Mouse (Mus musculus) embryo, embryonic 11.5 days (tissue): ENCODE results near the gene Acot6.

Experiments
- DNase-seq: peaks from one replicate; pipeline ENCODE4 v3.0.0-alpha.2; 2012; ENCODE audit warnings: low read depth, low spot score

Acot6 gene

DNA sequence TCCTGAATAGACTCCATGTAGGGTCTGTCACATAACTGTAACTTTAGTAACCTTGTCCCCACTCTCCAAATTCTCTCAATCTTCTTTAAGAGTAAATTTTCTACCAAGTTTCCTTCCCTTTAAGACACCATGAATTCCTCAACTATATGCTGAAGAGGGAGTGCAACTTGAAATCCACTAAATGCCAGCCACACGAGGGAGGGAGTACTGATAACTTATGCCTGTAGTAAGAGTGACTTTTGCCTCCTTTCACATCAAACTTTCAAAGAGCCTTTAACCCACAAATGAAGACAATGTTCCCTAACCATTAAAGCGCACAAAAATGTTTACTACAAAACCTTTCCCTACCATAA, 1.0 kb downstream of the Acot6 start:
- DNase-seq, result no peak

DNA sequence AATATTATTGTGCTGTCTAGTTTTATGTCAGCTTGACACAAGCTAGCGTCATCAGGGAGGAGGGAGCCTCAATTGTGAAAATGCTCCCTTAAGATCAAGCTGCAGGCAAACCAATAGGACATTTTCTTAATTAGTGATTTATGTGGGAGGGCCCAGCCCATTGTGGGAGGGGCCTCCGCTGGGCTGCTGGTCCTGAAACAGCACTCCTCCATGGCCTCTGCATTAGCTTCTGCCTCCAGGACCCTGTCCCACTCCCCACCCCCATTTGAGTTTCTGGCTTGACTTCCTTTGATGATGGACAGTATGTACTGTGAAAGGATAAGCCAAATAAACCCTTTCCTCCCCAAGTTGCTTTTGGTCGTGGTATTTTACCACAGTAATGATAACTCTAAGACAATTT, 6.6 kb downstream of the Acot6 start:
- no peak for DNase-seq

DNA sequence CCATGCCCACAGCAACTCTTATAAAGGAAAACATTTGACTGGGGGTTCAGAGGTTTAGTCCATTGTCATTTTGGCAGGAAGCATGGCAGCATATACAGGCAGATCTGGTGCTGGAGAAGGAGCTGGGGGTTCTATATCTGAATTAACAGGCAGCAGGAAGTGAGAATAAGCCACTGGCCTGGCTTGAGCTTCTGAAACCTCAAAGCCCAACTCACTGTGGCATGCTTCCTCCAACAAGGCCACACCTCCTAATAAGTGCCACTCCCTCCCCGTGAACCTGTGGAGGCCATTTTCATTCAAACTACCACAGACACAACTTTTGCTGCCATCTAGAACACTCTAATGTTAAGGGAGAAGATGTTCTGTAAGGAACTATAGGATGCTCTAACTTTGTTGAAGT, 7.2 kb downstream of the Acot6 start:
- DNase-seq, result no peak

GRCm38 (mm10) chr12:84109924-84110323, 9.5 kb downstream of the Acot6 start:
- no peak for DNase-seq

- no peak for DNase-seq
Measured at GRCm38 (mm10) chr12:84110814-84111213, 10.4 kb downstream of the Acot6 start.

- no peak for DNase-seq
Measured at GRCm38 (mm10) chr12:84113676-84114075, 13.2 kb downstream of the Acot6 start.

DNA sequence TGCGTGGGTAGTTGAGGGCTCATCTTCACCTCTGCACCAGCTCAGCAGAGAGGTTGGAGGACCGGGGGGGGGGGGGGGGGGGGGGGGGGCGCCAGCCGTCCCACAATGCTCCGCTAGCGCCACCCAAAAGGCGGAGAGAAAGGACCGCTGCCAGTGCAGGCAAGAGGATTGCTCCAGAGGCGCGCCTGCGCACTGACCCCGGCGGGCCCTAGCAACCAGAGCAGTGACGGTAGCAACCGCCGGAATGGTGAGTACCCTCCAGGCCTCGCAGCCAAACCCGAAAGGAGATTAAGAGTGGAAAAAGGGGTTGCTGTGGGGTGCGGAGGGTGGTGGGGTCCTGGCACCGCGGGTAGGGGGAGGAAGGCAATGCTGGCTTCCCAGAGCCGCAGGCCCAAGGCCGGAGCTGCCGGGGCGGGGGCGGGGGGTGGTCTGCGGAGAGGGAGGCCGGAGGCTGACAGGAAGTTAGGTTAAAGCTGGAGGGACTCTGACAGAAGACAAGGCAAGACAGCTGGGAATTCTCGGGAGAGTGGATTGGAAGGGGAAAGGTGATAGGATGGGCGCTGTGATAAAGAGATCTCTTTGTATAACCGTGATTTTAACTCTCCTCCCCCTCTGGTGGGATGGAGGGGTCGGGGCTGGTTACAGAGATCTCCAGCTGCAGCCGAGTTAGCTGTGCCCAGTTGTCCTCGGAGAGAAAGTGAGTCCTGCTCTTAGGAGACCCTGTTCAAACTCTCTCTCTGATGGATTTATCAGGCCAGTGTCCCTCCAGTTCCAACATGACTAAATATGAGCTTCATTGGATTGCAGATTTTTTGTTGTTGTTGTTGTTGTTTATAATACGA, 13.9 kb downstream of the Acot6 start, which contains the start of gene Dnal1:
Gene Dnal1 (plus strand): TSS at position 214 of the 842 bp plus-strand sequence.
- DNase-seq, result peak; percentile 87

GRCm38 (mm10) chr12:84119584-84119983, 19.1 kb downstream of the Acot6 start:
- DNase-seq, result no peak

- no peak for DNase-seq
Measured at GRCm38 (mm10) chr12:84125892-84126291, 25.4 kb downstream of the Acot6 start.

DNA sequence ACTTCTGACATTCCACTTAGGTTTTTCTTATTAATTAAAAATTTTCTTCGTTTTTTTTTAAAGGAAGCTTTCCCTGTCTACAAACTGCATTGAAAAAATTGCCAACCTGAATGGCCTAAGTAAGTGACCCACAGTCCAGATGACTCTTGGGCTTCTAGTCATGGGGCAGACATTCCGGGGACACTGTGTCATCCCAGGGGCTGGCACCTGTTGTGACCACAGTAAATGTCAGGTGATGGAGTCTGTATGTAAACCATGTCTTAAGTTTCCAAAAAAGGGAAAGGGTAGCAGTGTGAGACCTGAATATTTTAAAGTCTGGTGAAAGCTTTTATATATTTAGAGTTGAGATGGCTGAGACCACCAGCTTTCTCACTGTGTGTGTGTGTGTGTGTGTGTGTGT, 26.4 kb downstream of the Acot6 start:
- DNase-seq, result no peak

DNA sequence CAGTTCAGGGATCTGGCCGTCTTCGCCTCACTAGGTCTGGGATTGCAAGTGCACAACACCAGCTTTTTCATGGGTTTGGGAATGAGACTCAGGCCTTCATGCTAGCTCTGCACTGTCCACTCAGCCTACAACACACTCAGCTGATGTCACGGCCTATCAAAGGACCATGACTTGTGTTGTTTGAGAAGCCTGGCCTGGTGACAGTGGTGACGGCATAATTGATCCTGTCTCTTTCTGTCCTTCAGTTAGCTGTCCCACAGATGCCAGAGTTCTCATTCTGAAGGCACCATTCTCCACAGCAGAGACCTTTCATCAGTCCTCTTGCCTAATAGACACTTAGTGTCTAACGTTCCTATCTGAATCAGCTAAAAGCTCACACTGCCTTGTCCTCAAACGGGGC, 28.1 kb downstream of the Acot6 start:
- DNase-seq, result no peak

- no peak for DNase-seq
Measured at GRCm38 (mm10) chr12:84129931-84130330, 29.5 kb downstream of the Acot6 start.

GRCm38 (mm10) chr12:84132265-84132664, 31.8 kb downstream of the Acot6 start:
- no peak for DNase-seq

GRCm38 (mm10) chr12:84137131-84137530, 36.7 kb downstream of the Acot6 start:
- no peak for DNase-seq

DNA sequence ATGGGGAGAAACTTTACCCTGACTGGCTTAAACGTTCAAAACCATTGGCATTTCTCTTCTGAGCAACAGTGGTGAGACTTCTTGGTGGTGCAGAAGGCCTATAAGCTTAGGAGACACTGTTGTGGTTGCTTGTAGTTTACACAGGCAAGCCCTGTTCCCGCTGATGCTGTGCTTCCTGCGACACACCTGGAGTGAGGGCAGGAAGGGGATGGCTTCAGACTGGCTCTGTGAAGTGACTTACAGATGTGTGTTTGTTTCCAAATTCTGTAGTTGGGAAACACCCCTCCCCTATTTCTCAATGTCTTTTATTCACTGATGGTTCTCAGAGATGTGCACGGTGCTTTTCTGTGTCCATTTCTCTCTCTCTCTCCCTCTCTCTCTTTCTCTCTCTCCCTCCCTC, 39.7 kb downstream of the Acot6 start:
- DNase-seq, result no peak

- no peak for DNase-seq
Measured at GRCm38 (mm10) chr12:84141271-84141670, 40.8 kb downstream of the Acot6 start.

DNA sequence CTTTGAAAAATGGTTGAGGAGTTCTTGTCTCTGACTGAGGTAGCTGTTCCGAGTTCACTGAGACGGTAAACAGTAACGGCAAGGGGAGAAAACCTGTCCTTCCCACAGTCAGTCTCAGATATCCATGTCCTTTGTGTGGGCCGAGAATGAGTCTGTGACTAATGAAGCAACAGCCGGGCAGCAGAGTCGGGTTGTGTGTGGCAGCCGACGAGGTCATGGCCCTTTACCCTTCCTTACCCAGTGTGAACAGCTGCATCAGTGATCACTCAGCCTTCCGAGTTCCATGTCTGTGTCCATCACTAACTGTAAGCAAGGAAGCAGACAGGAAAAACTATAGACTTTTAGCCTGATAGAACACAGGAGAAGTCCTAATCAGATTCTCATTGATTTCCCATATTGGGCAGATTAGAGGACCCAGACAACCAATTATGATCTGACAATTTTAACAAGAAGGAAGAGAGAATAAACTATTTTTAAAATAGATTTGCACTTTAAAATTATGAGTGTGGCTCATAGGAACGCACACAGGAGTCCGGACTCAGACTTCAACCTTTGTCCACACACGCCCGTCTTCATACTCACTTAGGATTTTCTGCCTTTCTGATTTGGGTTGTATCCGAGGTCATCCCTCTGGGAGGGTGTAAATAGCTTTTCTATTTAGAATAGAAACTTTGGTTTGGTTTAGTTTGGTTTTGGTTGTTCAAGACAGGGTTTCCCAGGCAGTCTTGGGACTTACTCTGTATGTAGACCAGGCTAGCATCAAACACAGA, 42.0 kb downstream of the Acot6 start:
- DNase-seq, result no peak

GRCm38 (mm10) chr12:84147954-84148621, 47.6 kb downstream of the Acot6 start, which contains the start of gene Pnma1:
Gene Pnma1, minus strand, starts transcription at chr12:84148489.
- DNase-seq, result peak; percentile 67

DNA sequence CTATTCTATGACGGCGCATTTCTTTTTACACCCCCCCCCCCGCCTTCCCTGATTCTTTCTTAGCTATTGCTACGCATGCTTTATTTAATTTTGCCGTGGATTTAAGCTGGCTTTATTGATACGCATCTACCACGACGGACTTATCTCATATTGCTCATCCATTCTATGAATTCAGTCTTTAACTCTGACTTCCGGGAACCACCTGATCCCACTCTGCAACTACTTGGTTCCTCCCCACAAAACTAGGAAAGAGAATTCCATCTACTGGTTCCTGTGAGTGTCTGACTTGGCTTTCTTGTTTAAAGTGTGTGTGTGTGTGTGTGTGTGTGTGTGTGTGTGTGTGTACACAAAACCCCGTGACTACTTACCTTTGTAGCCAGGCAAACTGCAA, 48.2 kb downstream of the Acot6 start:
- no peak for DNase-seq

DNA sequence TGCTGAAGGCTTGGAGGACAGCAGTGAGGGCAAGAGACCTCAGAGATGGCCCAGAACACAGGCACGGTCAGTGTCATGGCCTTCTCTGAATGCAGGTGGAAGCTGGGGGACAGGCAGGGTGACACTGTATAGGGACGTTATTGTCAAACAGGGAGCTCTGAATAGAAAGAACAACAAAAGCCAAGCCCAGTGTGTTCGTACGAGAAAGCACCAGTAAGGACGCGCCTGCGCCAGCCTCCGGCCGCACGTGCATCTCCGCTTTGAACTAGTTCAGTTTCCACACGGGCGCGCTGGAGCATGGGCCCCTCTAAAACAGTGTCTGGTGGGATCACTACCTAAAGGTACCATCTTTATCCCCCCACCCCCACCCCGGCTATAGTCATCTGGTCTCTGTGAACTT, 49.5 kb downstream of the Acot6 start:
- no peak for DNase-seq

DNA sequence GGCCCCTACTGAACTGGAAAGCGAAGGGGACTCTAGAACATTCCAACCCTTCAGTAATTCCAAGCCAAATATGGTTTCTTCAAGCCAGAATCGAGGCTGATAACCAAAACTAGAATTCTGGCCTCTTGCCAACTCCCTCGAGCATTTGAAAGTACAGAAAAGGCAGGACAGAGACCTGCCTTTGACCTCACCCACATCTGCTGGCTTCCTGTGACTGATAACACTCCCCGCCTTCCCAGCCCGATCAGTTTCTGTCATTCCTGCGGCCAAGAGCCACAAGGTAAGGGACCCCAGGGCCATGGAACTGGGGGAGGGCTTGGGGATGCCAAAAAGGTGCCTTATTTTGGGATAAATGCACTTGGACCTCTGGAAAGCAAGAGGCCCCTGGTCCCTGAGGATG, 50.5 kb downstream of the Acot6 start:
- no peak for DNase-seq

- no peak for DNase-seq
Measured at GRCm38 (mm10) chr12:84151911-84152310, 51.5 kb downstream of the Acot6 start.
